Mouse (Mus musculus): Measurements from ENCODE around the gene Angptl4. TPM values are rescaled to one million over a fixed set of nuclear protein-coding genes. Genes with fewer than 3 reads are reported as not detected.

The Angptl4 gene
- polyA plus RNA-seq (2012; rRNA removed): 5.3 and 6.5 TPM in 2 replicates

GRCm38 (mm10) chr17:33781124-33781977 lies at the start of gene Angptl4:
Angptl4 (minus strand) TSS chr17:33781830.

DNA sequence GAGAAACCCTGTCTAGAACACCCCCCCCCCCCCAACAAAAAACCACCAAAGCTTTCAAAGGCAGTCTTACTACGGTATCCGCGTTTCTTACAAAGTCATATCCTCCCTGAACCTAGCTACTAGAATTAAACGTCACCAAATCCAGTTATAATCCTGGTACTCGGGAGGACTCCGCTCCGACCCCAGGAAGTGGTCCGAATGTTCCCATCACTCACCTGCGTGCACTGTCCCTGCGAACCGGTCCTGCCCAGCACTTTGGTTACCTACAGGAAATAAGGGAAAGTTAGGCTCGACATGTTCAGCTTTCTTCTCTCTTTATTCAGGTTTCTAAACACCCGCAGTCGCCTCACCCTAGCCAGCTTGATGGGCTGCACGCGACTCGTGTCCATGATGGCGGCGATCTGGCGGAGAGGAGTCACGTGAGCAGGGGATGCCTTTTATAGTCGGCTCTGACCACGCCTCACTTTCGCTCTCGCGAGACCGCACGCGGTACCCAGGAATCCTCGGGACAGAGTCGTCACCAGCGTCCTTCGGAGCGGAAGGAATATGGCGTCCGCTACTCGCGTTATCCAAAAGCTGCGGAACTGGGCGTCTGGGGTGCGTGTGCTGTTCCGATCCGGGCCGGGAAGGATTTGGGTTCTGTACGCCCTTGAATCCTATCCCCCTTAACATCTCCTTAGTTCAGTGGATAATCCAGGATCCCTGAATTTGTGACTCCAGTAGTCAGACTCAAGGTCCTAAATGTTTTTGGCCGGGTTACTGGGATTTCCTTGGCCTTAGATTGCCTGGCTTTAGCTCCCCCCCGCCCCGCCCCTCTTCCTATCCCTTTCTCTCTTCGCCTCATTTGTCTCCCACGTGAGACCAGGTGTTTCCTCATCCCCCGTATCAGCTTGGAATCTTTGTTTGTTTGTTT lies 42.7 kb upstream of the Angptl4 start, which contains the start of the genes Rps28 and Ndufa7:
Gene Rps28, minus strand, starts transcription at position 479 of the 913 bp plus-strand sequence.
Gene Ndufa7, plus strand, starts transcription at position 489 of the 913 bp plus-strand sequence.

GRCm38 (mm10) chr17:33810334-33811141 lies 28.9 kb upstream of the Angptl4 start, which contains the start of gene Kank3:
Kank3 (plus strand) TSS chr17:33810519.

DNA sequence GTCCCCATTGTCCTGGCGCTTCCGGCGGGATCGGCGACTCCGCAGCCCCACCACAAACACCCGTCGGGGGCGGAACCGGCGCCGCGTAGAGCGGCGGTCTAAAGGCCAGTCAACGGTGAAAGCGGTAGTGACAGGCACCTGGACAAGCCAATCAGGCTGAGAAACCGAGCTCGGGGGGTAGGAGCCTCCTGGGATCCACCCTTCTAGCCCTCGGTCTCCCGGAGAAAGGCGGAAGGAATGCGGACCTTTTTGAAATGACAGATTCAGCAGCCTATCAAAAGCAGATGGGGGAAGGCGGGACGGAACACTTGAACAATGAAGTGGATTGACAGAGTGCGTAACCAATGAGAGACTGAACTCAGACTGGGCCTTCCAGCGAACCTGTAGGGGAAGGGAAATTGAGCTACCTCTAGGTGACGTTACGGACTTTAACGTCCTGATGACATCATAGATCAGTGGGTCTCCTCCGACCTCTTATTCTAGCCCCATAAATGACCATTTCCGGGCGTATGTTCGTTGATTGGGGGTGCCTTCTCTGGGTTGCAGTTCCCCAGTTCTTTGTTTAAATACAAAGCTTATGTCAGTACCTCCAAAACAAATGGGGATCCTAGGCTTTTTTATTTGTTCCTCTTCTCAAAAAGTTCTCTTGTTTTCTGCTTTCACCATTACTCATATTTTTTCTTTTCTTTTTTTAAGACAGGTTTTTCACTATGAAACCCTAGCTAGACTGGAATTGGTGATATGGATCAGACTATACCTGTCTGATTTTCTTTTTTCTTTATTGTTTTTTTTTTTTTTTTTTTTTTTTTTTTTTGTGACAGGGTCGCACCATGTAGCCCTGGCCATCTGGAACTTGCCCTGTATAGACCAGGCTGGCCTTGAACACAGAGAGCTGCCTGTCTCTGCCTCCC lies 21.1 kb downstream of the Angptl4 start, which contains the start of gene Rab11b:
Gene Rab11b, minus strand, starts transcription at position 276 of the 911 bp plus-strand sequence.

Other genes starting within 250 kb of the Angptl4 start
- gene Myo1f, start 226.1 kb downstream of the Angptl4 start, polyA plus RNA-seq (2012; rRNA removed): 3.1 and 4.3 TPM in 2 replicates
- gene Zfp414, start 152.7 kb downstream of the Angptl4 start, polyA plus RNA-seq (2012; rRNA removed): 18.4 and 23.1 TPM in 2 replicates
- gene Pram1, start 143.8 kb downstream of the Angptl4 start, polyA plus RNA-seq (2012; rRNA removed): 1.1 and 1.8 TPM in 2 replicates
- gene Hnrnpm, start 95.0 kb downstream of the Angptl4 start, polyA plus RNA-seq (2012; rRNA removed): 158 and 161 TPM in 2 replicates
- 133 and 171 TPM in 2 replicates for gene March2, start 63.2 kb downstream of the Angptl4 start, polyA plus RNA-seq (2012; rRNA removed)
- gene Rab11b, start 21.3 kb downstream of the Angptl4 start, polyA plus RNA-seq (2012; rRNA removed): 84.2 and 94.7 TPM in 2 replicates
- gene Kank3, start 28.7 kb upstream of the Angptl4 start, polyA plus RNA-seq (2012; rRNA removed): 7.5 and 8.2 TPM in 2 replicates
- gene Rps28, start 42.7 kb upstream of the Angptl4 start, polyA plus RNA-seq (2012; rRNA removed): 798 and 847 TPM in 2 replicates
- 125 and 147 TPM in 2 replicates for gene Ndufa7, start 42.7 kb upstream of the Angptl4 start, polyA plus RNA-seq (2012; rRNA removed)
- gene Cd320, start 61.3 kb upstream of the Angptl4 start, polyA plus RNA-seq (2012; rRNA removed): 6.8 TPM in 2 replicates
- not detected in 2 replicates for gene Gm7029, start 92.0 kb upstream of the Angptl4 start, polyA plus RNA-seq (2012; rRNA removed)
- 37.2 and 40.2 TPM in 2 replicates for gene Kifc1, start 108.8 kb upstream of the Angptl4 start, polyA plus RNA-seq (2012; rRNA removed)
- gene Platr17, start 123.3 kb upstream of the Angptl4 start, polyA plus RNA-seq (2012; rRNA removed): 0.45 and 0.64 TPM in 2 replicates
- gene Daxx, start 127.6 kb upstream of the Angptl4 start, polyA plus RNA-seq (2012; rRNA removed): 13.5 and 16.7 TPM in 2 replicates
- gene Tapbp, start 134.1 kb upstream of the Angptl4 start, polyA plus RNA-seq (2012; rRNA removed): 8.7 and 12.3 TPM in 2 replicates
- gene Zbtb22, start 134.1 kb upstream of the Angptl4 start, polyA plus RNA-seq (2012; rRNA removed): 10.9 and 11.4 TPM in 2 replicates
- gene Rgl2, start 147.7 kb upstream of the Angptl4 start, polyA plus RNA-seq (2012; rRNA removed): 15.3 and 15.4 TPM in 2 replicates
- gene Pfdn6, start 158.5 kb upstream of the Angptl4 start, polyA plus RNA-seq (2012; rRNA removed): 72.9 and 74.1 TPM in 2 replicates
- gene Wdr46, start 158.8 kb upstream of the Angptl4 start, polyA plus RNA-seq (2012; rRNA removed): 17.6 and 21.4 TPM in 2 replicates
- gene B3galt4, start 169.7 kb upstream of the Angptl4 start, polyA plus RNA-seq (2012; rRNA removed): 1.0 and 1.2 TPM in 2 replicates
- 15.7 and 18.1 TPM in 2 replicates for gene Vps52, start 174.0 kb upstream of the Angptl4 start, polyA plus RNA-seq (2012; rRNA removed)
- 1,154 and 1,315 TPM in 2 replicates for gene Rps18, start 174.2 kb upstream of the Angptl4 start, polyA plus RNA-seq (2012; rRNA removed)
- 115 and 137 TPM in 2 replicates for gene H2-K1, start 218.5 kb upstream of the Angptl4 start, polyA plus RNA-seq (2012; rRNA removed)
- 9.6 and 10.5 TPM in 2 replicates for gene Ring1, start 242.8 kb upstream of the Angptl4 start, polyA plus RNA-seq (2012; rRNA removed)
- 28.0 and 29.0 TPM in 2 replicates for gene H2-Ke6, start 246.2 kb upstream of the Angptl4 start, polyA plus RNA-seq (2012; rRNA removed)
- gene Slc39a7, start 249.9 kb upstream of the Angptl4 start, polyA plus RNA-seq (2012; rRNA removed): 27.2 and 30.7 TPM in 2 replicates
- 15.0 and 18.0 TPM in 2 replicates for gene Rxrb, start 250.0 kb upstream of the Angptl4 start, polyA plus RNA-seq (2012; rRNA removed)